Comparison of ENCODE assay signal across 15 mouse cellular contexts in the genomic region with DNA sequence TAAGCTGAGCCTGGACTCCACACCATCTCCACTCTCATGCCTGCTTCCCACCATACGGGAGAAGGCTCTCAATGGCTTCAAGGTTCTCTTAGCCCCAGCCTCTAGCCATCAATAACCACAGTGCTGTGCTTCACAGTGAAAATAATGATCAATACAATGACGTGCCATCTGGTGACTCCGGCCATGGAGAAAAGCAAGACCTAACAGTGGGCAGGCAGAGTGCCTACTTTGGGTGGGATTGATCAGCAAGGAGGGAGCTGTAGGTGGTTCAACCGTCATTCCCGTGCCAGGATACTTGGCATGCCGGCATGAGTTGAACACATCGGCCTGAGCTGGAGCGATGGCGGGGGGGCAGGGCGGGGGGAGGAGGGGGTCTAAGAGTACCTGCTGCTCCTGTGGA. TPM values are rescaled to one million over a fixed set of nuclear protein-coding genes. Genes with fewer than 3 reads are reported as not detected.
DNase-seq lines count a peak whose midpoint lies in the region; ATAC-seq lines count a peak whose summit lies in the region.
"Had no signal": no experiment of that assay in that cellular context is flagged by ENCODE, and none has a peak within 500 bp of the region (broad histone marks: within the 10 kb centered on the region; RNA-seq: fewer than 3 reads in every experiment).

No protein-coding gene starts in this region.

- H3K4me1 ChIP-seq in hindbrain, embryonic 11.5 days (replicated peaks; ENCODE audit: control insufficient read depth, insufficient read depth, low read length), result no peaks in the 10 kb centered on the region
- peaks cover 14% of the 10 kb centered on the region; the same call in 1 of the 2 replicates for H3K4me1 ChIP-seq in hindbrain, embryonic 14.5 days (replicated peaks; ENCODE audit: control insufficient read depth, insufficient read depth, low read length)
- peaks cover 32% of the 10 kb centered on the region for H3K4me1 ChIP-seq in midbrain, embryonic 12.5 days

- no peak overlapping the region for H3K4me3 ChIP-seq in hindbrain, embryonic 11.5 days (ENCODE audit: low read depth, low read length)
- no peak overlapping the region for H3K4me3 ChIP-seq in hindbrain, embryonic 14.5 days (replicated peaks; ENCODE audit: low read length)
- no peak overlapping the region for H3K4me3 ChIP-seq in midbrain, embryonic 12.5 days
- H3K4me3 ChIP-seq: heart, embryonic 10.5 days; neural tube, embryonic 15.5 days; stomach, embryonic 15.5 days had no signal

- no peak overlapping the region for H3K9ac ChIP-seq in hindbrain, embryonic 11.5 days (ENCODE audit: low read depth, low read length)
- H3K9ac ChIP-seq in hindbrain, embryonic 14.5 days, result no peak overlapping the region
- no peak overlapping the region for H3K9ac ChIP-seq in midbrain, embryonic 12.5 days (replicated peaks)
- H3K9ac ChIP-seq: neural tube, embryonic 15.5 days; stomach, embryonic 15.5 days had no signal

- H3K9me3 ChIP-seq in hindbrain, embryonic 11.5 days (ENCODE audit: control insufficient read depth, low read length), result no peaks in the 10 kb centered on the region
- no peaks in the 10 kb centered on the region for H3K9me3 ChIP-seq in hindbrain, embryonic 14.5 days (ENCODE audit: control insufficient read depth, low read length)
- no peaks in the 10 kb centered on the region for H3K9me3 ChIP-seq in midbrain, embryonic 12.5 days
- H3K9me3 ChIP-seq: heart, embryonic 10.5 days; neural tube, embryonic 15.5 days; stomach, embryonic 15.5 days had no signal

- peak; percentile 27 for DNase-seq in embryo, embryonic 10.5 days (ENCODE audit: low spot score)
- no peak for DNase-seq in embryo, embryonic 10 days (ENCODE audit: low spot score)
- peak; percentile 17 for DNase-seq in hindbrain, embryonic 11.5 days (ENCODE audit: low spot score)
- no peak for DNase-seq in hindbrain, embryonic 14.5 days (ENCODE audit: low spot score)
- peak; percentile 26 for DNase-seq in embryo, embryonic 9.5 days (ENCODE audit: extremely low spot score)
- DNase-seq in cerebellum, adult 11-12 months, result no peak
- DNase-seq in kidney, postnatal 25 days, result no peak
- DNase-seq: gastrocnemius, postnatal 14 days; lung, postnatal 4 days had no signal

- no peak for ATAC-seq in hindbrain, embryonic 11.5 days (ENCODE audit: low FRiP score)
- ATAC-seq in hindbrain, embryonic 14.5 days (ENCODE audit: low FRiP score), result no peak
- ATAC-seq in midbrain, embryonic 12.5 days (ENCODE audit: low FRiP score, low read depth), result 0 out of 2 replicates have a peak, but pooled peaks have one; percentile 19
- ATAC-seq: intestine, embryonic 16.5 days had no signal

- no peaks in the 10 kb centered on the region for H3K27me3 ChIP-seq in hindbrain, embryonic 11.5 days (ENCODE audit: control insufficient read depth, insufficient read depth, low read length)
- no peaks in the 10 kb centered on the region for H3K27me3 ChIP-seq in hindbrain, embryonic 14.5 days (ENCODE audit: control insufficient read depth, insufficient read depth, low read length)
- no peaks in the 10 kb centered on the region for H3K27me3 ChIP-seq in midbrain, embryonic 12.5 days
- H3K27me3 ChIP-seq: CH12.LX; neural tube, embryonic 15.5 days had no signal

- no peak overlapping the region for H3K4me2 ChIP-seq in hindbrain, embryonic 11.5 days (replicated peaks; ENCODE audit: low read depth, low read length)
- H3K4me2 ChIP-seq in hindbrain, embryonic 14.5 days (replicated peaks), result no peak overlapping the region
- H3K4me2 ChIP-seq in midbrain, embryonic 12.5 days (replicated peaks), result no peak overlapping the region; the same call in 1 of the 2 replicates
- H3K4me2 ChIP-seq: stomach, embryonic 15.5 days had no signal

- H3K27ac ChIP-seq in hindbrain, embryonic 11.5 days (ENCODE audit: low read depth, low read length), result no peak overlapping the region
- no peak overlapping the region for H3K27ac ChIP-seq in hindbrain, embryonic 14.5 days
- no peak overlapping the region for H3K27ac ChIP-seq in midbrain, embryonic 12.5 days (replicated peaks)
- H3K27ac ChIP-seq: neural tube, embryonic 15.5 days; stomach, embryonic 15.5 days had no signal

- 58% methylated on average over 10 of the region's 10 CpGs for WGBS in hindbrain, embryonic 11.5 days
- WGBS in hindbrain, embryonic 14.5 days, result 51% methylated on average over 10 of the region's 10 CpGs
- WGBS in midbrain, embryonic 12.5 days, result 34% methylated on average over 10 of the region's 10 CpGs

- H3K36me3 ChIP-seq in hindbrain, embryonic 11.5 days (ENCODE audit: control insufficient read depth, insufficient read depth, low read length), result no peaks in the 10 kb centered on the region
- H3K36me3 ChIP-seq in hindbrain, embryonic 14.5 days (replicated peaks; ENCODE audit: control insufficient read depth, insufficient read depth), result no peaks in the 10 kb centered on the region
- H3K36me3 ChIP-seq in midbrain, embryonic 12.5 days, result no peaks in the 10 kb centered on the region
- H3K36me3 ChIP-seq: heart, embryonic 10.5 days; neural tube, embryonic 15.5 days; stomach, embryonic 15.5 days had no signal

RNA-seq across cellular contexts. Expression of a gene that starts 40.3 kb away (rescaled TPM):
- 8.4 and 10.6 TPM in 2 replicates for polyA plus RNA-seq in hindbrain, embryonic 11.5 days (2014; fragmentation: Nextera tagmentation; extraction: Ambion mirVana)
- 5.3 and 6.0 TPM in 2 replicates for polyA plus RNA-seq in hindbrain, embryonic 14.5 days (2014; fragmentation: Nextera tagmentation; extraction: Ambion mirVana)
- 11.3 and 12.2 TPM in 2 replicates for polyA plus RNA-seq in midbrain, embryonic 12.5 days (2016; fragmentation: Nextera tagmentation; extraction: Ambion mirVana)

Comparison
In these comparisons a context has a peak if more than half of its experiments do, and no peak if none do; other contexts are left out.
1. DNase-seq: peak in embryo, embryonic 10.5 days (single experiment), hindbrain, embryonic 11.5 days (single experiment) and embryo, embryonic 9.5 days (single experiment); none in embryo, embryonic 10 days (single experiment), hindbrain, embryonic 14.5 days (single experiment), cerebellum, adult 11-12 months (single experiment) and kidney, postnatal 25 days (0 of 2).